Mouse (Mus musculus): ENCODE results near the gene Pole3.

Gene Pole3

GRCm38 (mm10) chr4:62518416-62519121 lies 6.3 kb downstream of the Pole3 start:
- peak; percentile 48 for DNase-seq

GRCm38 (mm10) chr4:62517538-62518415 lies 7.1 kb downstream of the Pole3 start:
- no peak for DNase-seq

- no peak for DNase-seq
Measured at GRCm38 (mm10) chr4:62517046-62517445, 7.8 kb downstream of the Pole3 start.

- no peak for DNase-seq
Measured at GRCm38 (mm10) chr4:62516579-62516978, 8.3 kb downstream of the Pole3 start.

GRCm38 (mm10) chr4:62516079-62516478 lies 8.8 kb downstream of the Pole3 start:
- no peak for DNase-seq

GRCm38 (mm10) chr4:62515490-62515889 lies 9.4 kb downstream of the Pole3 start:
- DNase-seq = no peak

- no peak for DNase-seq
Measured at GRCm38 (mm10) chr4:62514995-62515394, 9.9 kb downstream of the Pole3 start.

- DNase-seq = no peak
Measured at GRCm38 (mm10) chr4:62513998-62514506, 10.8 kb downstream of the Pole3 start.

GRCm38 (mm10) chr4:62509946-62510345 lies 14.9 kb downstream of the Pole3 start:
- no peak for DNase-seq

- DNase-seq = no peak
Measured at GRCm38 (mm10) chr4:62508839-62509238, 16.0 kb downstream of the Pole3 start.

GRCm38 (mm10) chr4:62506798-62507197 lies 18.1 kb downstream of the Pole3 start:
- peak; percentile 66 for DNase-seq

- no peak for DNase-seq
Measured at GRCm38 (mm10) chr4:62505991-62506390, 18.9 kb downstream of the Pole3 start.

- DNase-seq = no peak
Measured at GRCm38 (mm10) chr4:62503374-62503970, 21.4 kb downstream of the Pole3 start, which contains the start of gene Hdhd3. Hdhd3 (minus strand) TSS chr4:62503467.

GRCm38 (mm10) chr4:62502969-62503368 lies 21.9 kb downstream of the Pole3 start:
- DNase-seq = no peak

- DNase-seq = peak; percentile 86
Measured at GRCm38 (mm10) chr4:62501964-62502732, 22.7 kb downstream of the Pole3 start.

GRCm38 (mm10) chr4:62501534-62501933 lies 23.3 kb downstream of the Pole3 start:
- no peak for DNase-seq

- no peak for DNase-seq
Measured at GRCm38 (mm10) chr4:62500799-62501198, 24.1 kb downstream of the Pole3 start.

- no peak for DNase-seq
Measured at GRCm38 (mm10) chr4:62496815-62497214, 28.1 kb downstream of the Pole3 start.

GRCm38 (mm10) chr4:62495946-62496345 lies 28.9 kb downstream of the Pole3 start:
- DNase-seq = no peak

- no peak for DNase-seq
Measured at GRCm38 (mm10) chr4:62494230-62494629, 30.6 kb downstream of the Pole3 start.

GRCm38 (mm10) chr4:62492682-62493081 lies 32.2 kb downstream of the Pole3 start:
- DNase-seq = no peak

- DNase-seq = no peak
Measured at GRCm38 (mm10) chr4:62487914-62488313, 37.0 kb downstream of the Pole3 start.

GRCm38 (mm10) chr4:62487172-62487571 lies 37.7 kb downstream of the Pole3 start:
- DNase-seq = no peak

All from thymus, postnatal 4 days (tissue).